Mouse (Mus musculus): Measurements from ENCODE around the gene Tax1bp3.

- TF ChIP-seq GATA1 (IDR thresholded peaks at IDR 0.05; ENCODE audit: low read length) (no peak), TAL1 (IDR thresholded peaks at IDR 0.05; ENCODE audit: low read length) (no peak)
These were observed 8.8 kb upstream of the Tax1bp3 start for GRCm38 (mm10) chr11:73168071-73168470.

Data from erythroblast, embryonic 14.5 days (primary cell).